Mouse (Mus musculus) liver, embryonic 14.5 days (tissue): ENCODE results near the gene 1700003E16Rik.

Experiments used
- CTCF ChIP-seq: IDR thresholded peaks from 2 replicates; pipeline ENCODE4 v1.5.1; 2016; ENCODE audit warnings: antibody characterized with exemption, low read depth, control low read depth
- EP300 ChIP-seq: IDR thresholded peaks from 2 replicates; pipeline ENCODE4 v1.6.1; 2016; ENCODE audit warnings: antibody characterized with exemption, low read depth

GRCm38 (mm10) chr6:83165607-83166242, 9.5 kb downstream of the 1700003E16Rik start, which contains the start of gene Dctn1:
- peak; percentile 97 for TF ChIP-seq CTCF
- TF ChIP-seq EP300: peak; percentile 64
